Mouse (Mus musculus): ENCODE data around the gene Sept6.

Gene Sept6

GRCm38 (mm10) chrX:36991694-36992093, at the start of gene Sept6:
TSS of gene Sept6 (minus strand) at chrX:36991794.
- no peak for DNase-seq

DNA sequence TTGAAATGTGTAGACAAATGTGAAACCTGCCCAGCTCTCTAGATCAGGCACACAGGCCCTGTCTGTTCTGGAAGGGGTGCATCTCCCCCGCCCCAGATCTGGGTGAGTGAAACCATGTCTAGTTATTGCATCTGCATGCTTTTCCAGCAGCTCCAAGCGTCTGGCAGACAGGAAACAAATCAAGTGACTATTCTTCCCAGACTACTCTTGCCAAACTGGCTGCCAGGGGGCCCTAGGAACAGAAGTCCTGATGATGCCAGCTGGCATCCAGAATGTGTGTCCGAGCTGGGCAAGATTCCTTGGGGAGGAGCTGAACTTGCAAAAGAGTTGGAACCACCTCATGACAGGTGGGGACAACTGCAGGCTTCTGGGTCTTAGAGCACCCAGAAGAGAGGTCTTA, 36.8 kb upstream of the Sept6 start:
- DNase-seq = no peak

DNA sequence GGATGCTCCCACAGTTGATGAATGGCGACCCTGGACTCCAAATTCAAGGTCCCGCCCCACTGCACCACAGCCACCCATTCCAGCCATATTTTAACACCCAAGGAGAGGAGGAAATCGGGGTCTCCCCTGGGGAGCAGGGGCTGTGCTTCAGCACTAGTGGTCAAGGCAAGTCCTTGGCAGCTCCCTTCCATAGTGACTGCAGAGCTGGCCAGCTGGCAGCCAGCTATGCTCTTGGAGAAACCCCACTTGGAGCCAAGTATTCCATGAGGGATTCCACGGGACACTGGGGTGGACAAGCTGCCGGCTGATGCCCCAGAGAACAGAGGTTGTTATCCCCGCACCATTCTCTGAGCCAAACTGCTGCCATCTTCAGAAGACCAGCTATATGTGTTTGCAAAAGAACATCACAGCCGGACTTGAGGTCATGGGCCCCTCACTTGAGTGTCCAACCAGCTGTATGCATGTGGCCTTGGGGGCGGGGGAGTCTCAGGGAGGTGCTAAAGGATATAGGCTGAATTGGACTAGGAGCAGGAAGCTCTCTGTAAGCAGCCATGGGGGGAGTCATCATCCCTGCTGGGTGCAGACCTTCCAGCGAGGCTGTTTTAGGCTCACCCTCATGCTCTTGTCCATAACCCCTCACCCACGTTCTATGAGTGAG, 32.2 kb upstream of the Sept6 start:
- DNase-seq = no peak

DNA sequence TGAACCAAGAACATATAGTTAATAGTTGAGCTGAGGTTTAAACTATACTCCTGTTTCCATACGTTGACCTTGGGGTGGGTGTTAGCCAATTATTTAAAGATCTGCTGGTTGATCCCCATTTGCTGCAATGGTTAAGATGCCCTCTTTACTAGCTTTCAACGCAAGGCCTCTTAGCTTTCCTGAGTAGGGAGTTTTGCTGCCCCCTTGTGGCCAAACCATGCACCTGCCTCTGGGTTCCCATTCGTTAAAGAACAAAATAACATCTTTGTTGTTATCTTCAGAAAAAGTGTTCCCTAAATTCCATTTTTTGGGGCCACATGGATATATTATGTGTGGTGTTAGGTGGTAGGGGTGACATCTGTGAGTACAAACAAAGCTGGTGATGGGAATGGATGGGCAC, 31.1 kb upstream of the Sept6 start:
- DNase-seq = peak; percentile 42

GRCm38 (mm10) chrX:37019045-37019444, 27.5 kb upstream of the Sept6 start:
- no peak for DNase-seq

GRCm38 (mm10) chrX:37018150-37018654, 26.6 kb upstream of the Sept6 start:
- no peak for DNase-seq

- no peak for DNase-seq
Observed at GRCm38 (mm10) chrX:37013870-37014269, 22.3 kb upstream of the Sept6 start.

GRCm38 (mm10) chrX:36991039-36991438, 555 bp downstream of the Sept6 start:
- DNase-seq = no peak

GRCm38 (mm10) chrX:36989752-36990404, 1.7 kb downstream of the Sept6 start:
- peak; percentile 14 for DNase-seq

DNA sequence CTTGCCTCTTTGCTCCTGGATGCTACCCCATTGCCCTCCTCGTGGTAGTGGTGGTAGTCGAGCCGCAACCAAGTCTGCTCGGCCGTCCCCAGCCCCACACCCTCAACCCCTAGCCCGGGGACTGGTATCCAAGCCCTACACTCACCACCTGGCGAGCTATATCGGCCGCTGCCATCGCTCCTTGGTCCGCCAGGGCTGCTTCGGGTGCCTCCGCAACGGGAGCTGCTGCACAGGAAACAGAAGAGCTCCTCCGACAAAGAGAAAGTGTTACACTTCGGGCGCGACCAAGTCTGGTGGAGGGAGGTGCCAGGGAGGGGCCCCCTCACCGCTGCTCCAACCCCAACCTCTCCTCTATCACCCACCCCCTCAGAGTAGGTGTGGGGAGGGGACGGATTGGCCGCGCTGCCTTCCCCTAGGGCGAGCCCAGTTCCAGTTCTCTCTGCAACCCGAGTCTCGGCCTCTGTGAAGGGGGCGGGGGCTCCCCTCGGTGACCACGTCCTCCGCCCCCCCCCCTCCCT, 2.3 kb downstream of the Sept6 start:
- peak; percentile 66 for DNase-seq

- DNase-seq = peak; percentile 38
Observed at GRCm38 (mm10) chrX:36988754-36989153, 2.8 kb downstream of the Sept6 start.

DNA sequence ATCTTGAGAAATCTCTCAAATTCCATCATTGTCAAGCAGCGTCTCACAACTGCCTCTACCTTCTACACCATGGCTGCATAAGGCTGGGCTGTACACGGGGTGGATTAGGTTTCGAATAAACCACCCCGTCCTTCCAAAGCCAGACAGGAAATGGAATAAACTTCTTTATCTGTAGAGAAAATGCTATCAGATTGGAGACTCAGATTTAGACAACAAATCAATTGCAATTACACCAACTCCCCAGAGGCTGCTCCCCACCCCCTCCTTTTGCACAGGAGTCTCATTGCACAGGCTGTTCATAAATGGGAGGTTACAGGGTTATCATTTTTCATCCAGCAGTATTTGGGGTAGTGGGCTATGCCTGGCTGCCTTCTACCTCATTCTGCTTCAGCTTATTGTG, 3.7 kb downstream of the Sept6 start:
- no peak for DNase-seq

- DNase-seq = no peak
Observed at GRCm38 (mm10) chrX:36985041-36985440, 6.6 kb downstream of the Sept6 start.

DNA sequence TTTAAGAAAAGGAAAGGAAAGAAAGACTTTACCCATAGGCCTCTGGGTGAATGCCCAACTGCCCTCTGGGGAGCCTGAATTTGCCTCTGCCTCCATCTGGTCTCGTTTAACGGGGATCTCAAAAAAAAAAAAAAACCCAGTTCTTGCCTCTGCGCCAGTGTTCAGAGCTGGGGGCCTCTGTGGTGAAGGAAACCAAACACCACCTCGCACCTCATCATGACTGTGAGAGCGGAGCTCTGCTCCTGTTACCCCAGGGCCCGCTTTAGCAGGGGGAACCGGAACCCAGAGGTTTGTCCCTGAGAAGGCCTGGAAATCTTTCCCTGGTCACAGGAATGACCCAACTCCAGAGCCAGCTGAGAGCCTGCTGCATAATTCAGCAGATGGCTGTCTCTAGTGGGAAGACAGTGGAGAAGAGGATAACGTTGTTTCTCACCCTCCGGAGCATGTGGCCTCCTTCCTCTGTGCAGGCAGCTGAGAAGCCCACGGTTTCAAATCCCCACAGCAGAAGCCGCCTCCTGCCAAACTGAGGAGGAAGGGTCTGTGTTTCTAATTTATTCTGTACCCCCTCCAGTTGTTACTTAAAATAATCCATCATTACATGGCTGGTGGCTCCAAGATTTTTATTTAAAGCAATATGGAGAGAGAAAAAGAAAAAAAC, 7.8 kb downstream of the Sept6 start:
- peak; percentile 61 for DNase-seq

DNA sequence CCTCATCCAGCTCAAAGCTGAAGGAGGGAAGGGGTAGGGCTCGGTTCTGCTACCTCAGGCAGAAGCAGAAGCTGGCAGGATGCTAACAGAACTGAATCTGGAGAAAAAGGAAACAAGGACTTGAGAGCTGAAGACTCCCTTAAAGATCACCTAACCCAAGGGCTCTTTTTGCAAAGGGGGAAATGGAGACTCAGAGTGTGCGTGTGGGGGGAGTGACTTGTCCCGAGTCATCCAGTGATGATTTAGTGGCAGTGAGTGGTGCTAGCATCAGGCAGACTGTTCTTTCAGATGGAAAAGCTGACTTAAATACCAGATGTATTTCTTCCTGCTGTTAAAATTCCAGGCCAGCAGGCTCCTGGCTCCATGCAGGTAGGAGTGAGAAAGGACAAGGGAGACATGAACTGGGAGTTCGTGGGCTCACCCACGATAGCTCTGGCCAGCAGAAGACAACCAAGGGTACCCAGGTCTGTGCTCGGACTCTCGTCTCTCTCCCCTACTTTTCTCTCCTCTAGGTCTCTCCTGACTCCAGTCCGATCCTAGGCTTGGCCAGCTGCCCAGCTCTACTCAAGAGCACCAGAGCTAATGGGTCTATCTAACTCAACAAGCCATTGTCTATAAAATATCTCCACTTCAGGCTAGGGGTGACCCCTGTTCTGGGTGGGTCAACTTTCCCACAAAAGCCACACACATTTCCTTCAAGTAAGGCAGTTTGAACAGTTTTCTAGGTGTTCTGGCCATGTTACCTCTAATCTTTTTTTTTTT, 8.5 kb downstream of the Sept6 start:
- DNase-seq = no peak

DNA sequence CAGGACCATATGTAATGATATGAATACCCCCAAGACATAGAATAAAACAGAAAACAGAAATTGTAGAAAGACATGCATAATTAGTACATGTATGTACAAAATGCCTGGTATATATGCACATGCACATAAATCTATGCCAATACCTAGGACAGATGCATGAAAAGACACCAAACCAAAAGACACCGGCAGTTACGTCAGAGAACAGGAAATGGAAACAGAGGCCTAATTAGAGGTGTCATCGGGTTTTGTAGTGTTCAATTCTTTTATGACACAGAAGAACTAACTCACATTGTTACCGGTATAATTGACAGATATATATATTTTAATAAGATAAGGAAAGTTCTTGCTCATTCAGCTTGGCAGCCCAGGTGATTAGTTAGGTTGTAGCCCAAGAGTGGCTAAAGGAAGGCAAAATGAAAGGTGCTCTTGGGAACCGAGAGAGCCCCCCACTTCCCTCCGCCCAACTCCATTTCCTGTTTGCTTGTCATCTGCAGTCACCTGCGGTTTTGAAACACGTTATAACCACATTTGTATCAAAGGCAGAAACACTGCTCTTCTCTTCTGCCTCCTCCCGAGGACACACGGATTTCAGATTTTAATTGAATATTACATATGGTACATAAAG, 10.9 kb downstream of the Sept6 start:
- no peak for DNase-seq

DNA sequence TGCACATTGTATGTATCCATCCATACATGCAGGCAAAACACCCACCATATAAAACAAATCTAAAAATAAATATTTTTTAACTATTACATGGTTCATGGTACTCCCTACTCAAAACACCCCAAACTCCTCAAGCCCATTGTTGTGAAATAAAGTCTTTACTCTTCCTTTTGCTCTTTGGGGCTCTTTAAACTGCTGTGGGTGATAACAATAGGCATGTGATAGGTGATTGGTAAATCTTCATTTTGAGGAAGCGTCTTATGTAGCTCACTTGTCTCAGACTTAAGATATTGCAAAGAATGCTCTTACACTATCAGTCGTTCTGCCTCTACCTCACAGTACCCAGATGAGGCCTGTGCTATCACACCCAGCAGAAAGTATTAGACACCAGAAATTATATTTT, 13.7 kb downstream of the Sept6 start:
- no peak for DNase-seq

DNA sequence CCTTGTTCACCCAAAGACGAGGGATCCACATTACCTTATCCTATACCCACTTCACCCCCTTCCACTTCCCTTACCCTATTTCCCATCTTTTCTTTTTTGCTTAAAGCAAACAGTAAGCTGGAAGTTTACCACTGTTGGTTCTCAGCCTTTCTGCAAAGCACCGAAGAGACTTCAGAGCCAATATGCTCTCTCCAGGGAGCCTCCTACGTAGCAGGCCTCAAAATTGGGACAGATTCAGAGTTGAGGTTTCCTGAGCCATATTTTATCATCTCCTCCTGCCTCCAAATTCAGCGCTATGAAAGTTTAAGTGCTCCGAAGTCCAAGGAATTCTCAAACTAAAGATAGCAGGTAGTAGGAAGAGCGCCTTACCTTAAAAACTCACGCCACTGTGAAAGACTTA, 14.6 kb downstream of the Sept6 start:
- peak; percentile 20 for DNase-seq

DNA sequence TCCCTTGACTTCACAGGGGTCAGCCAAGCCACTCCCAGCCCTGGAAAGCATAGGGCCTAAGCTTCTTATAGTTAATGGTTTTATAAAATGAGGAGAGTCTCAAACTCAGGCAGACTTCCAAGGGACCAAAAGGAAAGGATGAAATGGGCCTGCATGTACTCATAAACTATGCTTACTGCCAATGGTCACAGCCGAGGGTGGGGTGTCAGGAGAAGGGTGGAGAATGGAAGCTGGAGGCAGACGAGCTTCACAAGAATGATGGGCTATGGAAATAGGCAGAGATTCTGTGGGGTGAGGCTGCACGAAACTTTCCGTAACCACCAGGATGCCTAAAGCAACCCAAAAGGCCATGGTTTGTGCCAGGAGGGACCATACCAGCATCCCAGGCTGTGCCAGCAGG, 15.3 kb downstream of the Sept6 start:
- no peak for DNase-seq

DNA sequence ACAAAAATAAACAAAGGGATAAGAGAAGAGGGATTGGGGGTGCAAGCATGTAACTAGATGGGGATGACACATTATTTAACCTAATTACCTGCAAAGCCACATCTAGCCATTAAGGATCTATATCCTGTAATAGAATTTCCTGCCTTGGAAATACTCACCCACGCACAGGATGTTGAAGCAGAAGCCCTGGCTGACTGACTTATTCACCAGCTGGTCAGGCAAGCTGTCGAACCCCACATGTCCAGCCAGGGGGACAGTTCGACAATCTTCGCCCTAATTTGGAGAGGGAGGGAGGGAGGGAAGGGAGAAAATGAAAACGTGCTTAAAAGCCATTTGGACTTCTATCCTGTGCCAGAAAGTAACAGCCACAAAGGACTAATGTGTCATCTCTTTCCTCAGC, 16.7 kb downstream of the Sept6 start:
- DNase-seq = no peak

DNA sequence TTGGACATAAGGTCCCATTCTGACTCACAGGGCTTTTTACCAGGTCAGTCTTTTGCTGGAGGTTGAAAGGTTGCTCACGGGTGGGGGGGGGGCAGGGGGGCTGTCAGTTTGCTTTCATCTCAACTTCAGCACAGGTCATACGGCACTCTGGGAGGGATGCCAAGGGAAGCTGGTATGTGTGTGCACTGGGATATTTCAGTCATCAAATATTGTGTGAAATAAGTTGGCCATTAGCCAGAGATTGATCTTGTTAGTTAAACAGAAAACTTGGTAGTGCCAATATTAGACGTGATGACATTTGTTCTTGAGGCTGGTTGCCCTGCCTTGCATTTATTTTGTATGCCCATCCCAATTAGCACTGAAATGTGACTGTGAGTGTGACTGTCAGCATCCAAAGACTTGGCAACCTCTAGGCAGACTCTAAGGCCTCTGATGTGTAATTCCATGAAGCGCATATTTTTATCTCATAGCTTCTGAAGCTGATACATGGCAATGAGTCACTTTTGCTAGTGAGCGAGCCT, 18.6 kb downstream of the Sept6 start:
- DNase-seq = no peak

DNA sequence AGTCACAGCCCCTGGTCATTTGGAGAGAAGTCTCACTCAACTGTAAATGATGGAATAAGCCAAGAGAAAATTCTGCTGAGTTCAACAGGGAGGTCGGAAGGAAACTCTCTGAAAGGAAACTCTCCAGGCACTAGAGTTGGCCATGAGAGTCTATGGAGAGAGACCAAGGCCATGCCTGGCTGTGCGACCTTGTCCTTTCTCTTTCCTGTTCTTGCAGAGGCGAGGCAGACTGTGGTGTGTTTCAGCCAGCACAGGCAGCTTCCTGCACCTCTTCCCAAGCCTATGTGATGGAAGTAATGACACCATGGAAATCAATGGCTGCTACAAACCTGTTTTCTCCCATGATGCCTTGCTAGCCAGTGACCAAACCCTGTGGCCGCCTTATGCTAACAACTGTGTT, 20.4 kb downstream of the Sept6 start:
- no peak for DNase-seq

All from right cerebral cortex, postnatal 25 days (tissue).